Mouse (Mus musculus) limb, embryonic 13.5 days (tissue): ENCODE measurements at regions not wholly inside any gene's neighbourhood (a gene's known extent, or its start where the extent isn't known, plus 50 kb on each side); places are given as distances from the start of the nearest gene placed in this dataset.
"Not testable (repeated sequence)": the region's sequence is repeated elsewhere in the genome, so short reads cannot be mapped to it uniquely, and the experiment has no call there.

Experiments used
- ATAC-seq: fragments of 200-750 bp; cut with Nextera tagmentation; 2 replicates; pipeline ENCODE4 v1.8.0; 2017; ENCODE audit warnings: low read depth, moderate number of reproducible peaks, moderate TSS enrichment; ENCODE audit not compliant: low FRiP score
- H3K27ac ChIP-seq: fragments of 300-500 bp; sonication (generic); 2 replicates; pipeline ENCODE4 v1.5.1; 2015; ENCODE audit warnings: inconsistent platforms, mild to moderate bottlenecking, moderate library complexity
- H3K27me3 ChIP-seq: fragments of 300-500 bp; sonication (generic); 2 replicates; pipeline ENCODE4 v1.6.1; 2015; ENCODE audit warnings: mild to moderate bottlenecking, inconsistent platforms
- H3K36me3 ChIP-seq: fragments of 300-500 bp; sonication (generic); 2 replicates; pipeline ENCODE4 v1.6.1; 2015; ENCODE audit warnings: inconsistent platforms, mild to moderate bottlenecking, moderate library complexity
- H3K4me1 ChIP-seq: fragments of 300-500 bp; sonication (generic); 2 replicates; pipeline ENCODE4 v1.6.1; 2015; ENCODE audit warnings: inconsistent platforms
- H3K4me2 ChIP-seq: fragments of 300-500 bp; sonication (generic); replicated peaks from 2 replicates; pipeline ENCODE4 v1.6.1; 2015; ENCODE audit warnings: inconsistent platforms, mild to moderate bottlenecking, moderate library complexity
- H3K4me3 ChIP-seq: fragments of 300-500 bp; sonication (generic); 2 replicates; pipeline ENCODE4 v1.5.1; 2015; ENCODE audit warnings: moderate library complexity, mild to moderate bottlenecking, inconsistent platforms
- H3K9ac ChIP-seq: fragments of 300-500 bp; sonication (generic); 2 replicates; pipeline ENCODE4 v1.6.1; 2015; ENCODE audit warnings: mild to moderate bottlenecking, inconsistent platforms
- H3K9me3 ChIP-seq: fragments of 300-500 bp; sonication (generic); 2 replicates; pipeline ENCODE4 v1.6.1; 2016; ENCODE audit warnings: inconsistent platforms
- WGBS: fragments of 180-500 bp; shearing (Covaris S2); methylation state at CpG from one replicate; pipeline ENCODE4 v1.1.7; 2015; 5-methylcytosine and 5-hydroxymethylcytosine counted together

DNA sequence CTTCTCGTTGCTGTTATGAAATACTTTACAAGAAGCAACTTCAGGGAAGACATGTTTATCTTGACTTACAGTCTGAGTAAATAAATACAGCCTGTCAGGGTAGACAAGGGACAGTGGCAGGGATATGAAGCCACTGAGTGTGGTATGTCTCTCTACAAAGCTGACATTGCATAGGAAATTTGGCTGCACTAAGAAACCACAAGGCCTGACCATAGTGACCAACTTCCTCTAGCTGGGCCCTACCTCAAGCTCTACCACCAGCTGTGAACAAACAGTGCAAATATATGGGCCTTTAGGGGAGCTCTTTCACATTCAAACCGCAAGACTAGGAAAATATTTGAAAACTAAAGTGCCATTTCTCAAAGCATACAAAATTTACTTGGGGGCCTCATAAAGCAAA, 475.4 kb downstream of the Gja1 start:
- peaks cover 36% of the 10 kb centered on the region for H3K4me1 ChIP-seq
- no peaks in the 10 kb centered on the region for H3K27me3 ChIP-seq
- WGBS, result 70% methylated on average over 2 of the region's 2 CpGs
- no peak overlapping the region for H3K4me3 ChIP-seq
- H3K27ac ChIP-seq, result 0 out of 2 replicates have a peak overlapping the region, but pooled peaks have one; percentile 10
- no peak overlapping the region for H3K9ac ChIP-seq
- ATAC-seq, result no peak
- no peak overlapping the region for H3K4me2 ChIP-seq
- H3K9me3 ChIP-seq, result no peaks in the 10 kb centered on the region
- no peaks in the 10 kb centered on the region for H3K36me3 ChIP-seq

DNA sequence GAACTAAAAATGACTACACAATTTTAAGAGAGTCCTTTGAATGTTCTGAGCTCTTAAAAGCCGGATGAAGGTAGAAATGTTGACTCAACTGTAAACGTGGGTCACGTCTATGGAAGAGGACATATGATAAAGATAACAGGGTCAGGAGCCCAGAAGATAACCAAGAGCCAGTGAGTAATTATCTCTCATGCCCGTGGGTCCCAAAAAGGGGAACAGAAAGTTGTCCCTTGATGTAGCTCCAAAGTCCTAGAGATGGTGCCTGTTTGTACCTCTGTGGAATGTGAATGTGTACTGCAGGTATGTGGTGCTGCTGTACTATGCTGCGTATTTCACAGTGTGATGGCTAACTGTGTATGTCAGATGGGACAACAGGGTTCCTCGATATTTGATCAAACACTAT, 479.1 kb downstream of the Gja1 start:
- Histone ChIP-seq H3K4me1 (peaks cover 21% of the 10 kb centered on the region), H3K9me3 (no peaks in the 10 kb centered on the region), H3K27ac (no peak overlapping the region), H3K36me3 (no peaks in the 10 kb centered on the region), H3K9ac (no peak overlapping the region), H3K27me3 (no peaks in the 10 kb centered on the region), H3K4me2 (no peak overlapping the region), H3K4me3 (no peak overlapping the region)
- no peak for ATAC-seq
- 89% methylated on average over 6 of the region's 6 CpGs for WGBS

DNA sequence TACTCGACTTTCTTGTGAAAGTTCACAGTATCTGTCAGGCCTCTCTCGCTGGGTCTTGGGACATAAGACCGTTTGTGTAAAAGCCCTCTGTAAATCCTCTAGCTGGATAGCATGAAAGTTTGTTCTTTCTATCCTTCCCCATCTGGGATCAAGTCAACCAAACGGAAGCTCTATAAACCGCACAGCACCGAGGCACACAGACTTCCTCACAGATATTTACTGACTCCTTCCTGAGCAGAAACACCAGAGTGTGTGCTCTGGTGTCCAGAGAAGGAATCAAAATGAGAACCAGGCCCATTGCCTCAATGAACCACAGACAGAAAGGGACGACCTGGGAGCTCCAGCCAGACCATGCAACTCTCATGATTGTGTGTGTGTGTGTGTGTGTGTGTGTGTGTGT, 502.6 kb downstream of the Gja1 start:
- H3K27me3 ChIP-seq, result no peaks in the 10 kb centered on the region
- 48% methylated on average over 7 of the region's 7 CpGs for WGBS
- no peak overlapping the region for H3K4me2 ChIP-seq
- 0 out of 2 replicates have a peak, but pooled peaks have one; percentile 24 for ATAC-seq
- no peaks in the 10 kb centered on the region for H3K36me3 ChIP-seq
- H3K9ac ChIP-seq, result no peak overlapping the region
- no peak overlapping the region for H3K4me3 ChIP-seq
- no peaks in the 10 kb centered on the region for H3K9me3 ChIP-seq
- H3K27ac ChIP-seq, result no peak overlapping the region; the same call in 1 of the 2 replicates
- peaks cover 7% of the 10 kb centered on the region; the same call in 1 of the 2 replicates for H3K4me1 ChIP-seq

DNA sequence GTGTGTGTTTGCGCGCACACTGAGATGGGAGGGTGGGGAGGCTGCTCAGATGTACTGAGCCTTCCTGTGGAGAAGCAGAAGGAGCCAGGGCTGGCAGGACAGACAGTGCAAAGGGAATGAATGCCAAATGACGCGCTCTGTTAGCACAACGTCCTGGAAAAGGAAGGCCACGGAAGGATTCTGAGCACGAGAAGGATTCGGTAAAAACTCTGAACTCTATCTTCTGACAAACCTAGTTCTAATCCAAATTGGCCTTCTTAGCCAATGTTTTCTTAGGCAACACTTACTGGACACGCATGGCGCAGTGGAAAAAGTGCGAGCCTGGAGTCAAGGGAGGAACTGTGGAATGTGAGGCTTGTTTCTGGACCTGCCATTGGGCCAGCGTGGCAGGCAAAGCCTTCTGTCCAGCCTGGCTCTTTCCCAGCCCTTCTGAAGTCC, 503.0 kb downstream of the Gja1 start:
- Histone ChIP-seq H3K9ac (no peak overlapping the region), H3K4me2 (no peak overlapping the region), H3K36me3 (no peaks in the 10 kb centered on the region), H3K27ac (no peak overlapping the region; the same call in 1 of the 2 replicates), H3K9me3 (no peaks in the 10 kb centered on the region), H3K4me1 (peaks cover 7% of the 10 kb centered on the region; the same call in 1 of the 2 replicates), H3K4me3 (no peak overlapping the region), H3K27me3 (no peaks in the 10 kb centered on the region)
- WGBS, result 79% methylated on average over 12 of the region's 12 CpGs
- 0 out of 2 replicates have a peak, but pooled peaks have one; percentile 15 for ATAC-seq

DNA sequence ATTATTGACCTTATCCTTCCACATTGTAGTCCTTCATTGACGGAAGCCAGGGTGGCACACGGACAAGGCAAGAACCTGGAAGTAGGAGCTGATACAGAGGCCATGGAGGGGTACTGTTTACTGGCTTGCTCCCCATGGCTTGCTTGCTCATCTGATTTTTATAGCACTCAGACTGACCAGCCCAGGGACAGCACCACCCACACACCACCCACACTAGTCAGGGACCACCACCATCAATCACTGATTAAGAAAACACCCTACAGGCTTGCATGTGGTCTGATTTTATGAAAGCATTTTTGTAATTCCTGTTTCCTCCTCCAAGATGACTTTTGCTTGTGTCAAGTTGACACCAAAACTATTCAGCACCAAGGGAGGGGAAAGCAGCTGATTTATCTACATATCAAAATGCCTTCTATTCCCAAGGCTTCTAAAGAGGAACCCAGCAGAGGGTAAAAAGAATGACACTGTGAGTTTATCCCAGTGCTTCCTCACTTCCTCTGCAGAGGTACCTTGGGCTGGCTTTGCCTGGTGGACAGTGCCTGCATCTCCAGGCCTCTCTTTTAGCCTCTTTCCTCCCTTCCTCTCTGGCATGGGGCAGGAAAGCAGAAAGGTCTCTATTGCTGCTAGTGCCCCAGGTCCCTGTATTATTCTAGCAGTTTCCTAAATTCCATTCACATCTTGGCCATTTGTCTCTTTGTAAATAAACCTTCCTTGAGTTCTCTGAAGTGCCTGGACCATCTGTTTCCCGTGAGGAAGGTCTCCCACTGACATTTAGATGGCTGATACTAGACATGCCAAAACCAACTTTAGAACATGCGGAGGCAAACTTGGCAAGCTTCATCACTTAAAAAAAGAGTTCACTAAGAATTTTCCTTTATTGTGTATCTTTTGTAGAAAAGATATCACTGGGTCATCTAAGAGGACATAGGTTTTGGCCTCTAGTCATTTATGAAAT, 507.6 kb downstream of the Gja1 start:
- Histone ChIP-seq H3K27me3 (no peaks in the 10 kb centered on the region), H3K36me3 (no peaks in the 10 kb centered on the region), H3K4me1 (peaks cover 4% of the 10 kb centered on the region; the same call in 1 of the 2 replicates), H3K4me2 (no peak overlapping the region), H3K27ac (no peak overlapping the region), H3K9ac (no peak overlapping the region), H3K9me3 (no peaks in the 10 kb centered on the region), H3K4me3 (no peak overlapping the region)
- ATAC-seq, result no peak
- WGBS, result 69% methylated on average over 4 of the region's 4 CpGs

DNA sequence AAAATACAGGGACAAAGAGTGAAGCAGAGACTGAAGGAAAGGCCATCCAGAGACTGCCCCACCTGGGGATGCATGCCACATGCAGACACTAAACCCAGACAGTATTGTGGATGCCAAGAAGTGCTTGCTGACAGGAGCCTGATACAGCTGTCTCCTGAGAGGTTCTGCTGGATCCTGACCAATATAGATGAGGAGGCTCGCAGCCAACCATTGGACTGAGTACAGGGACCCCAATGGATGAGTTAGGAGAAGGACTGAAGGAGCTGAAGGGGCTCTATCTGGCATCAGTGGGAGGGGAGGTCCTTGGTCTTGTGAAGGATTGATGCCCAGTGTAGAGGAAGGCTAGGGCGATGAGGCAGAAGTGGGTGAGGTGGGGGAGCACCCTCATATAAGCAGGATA, 514.4 kb downstream of the Gja1 start:
- H3K9me3 ChIP-seq, H3K36me3 ChIP-seq, H3K4me2 ChIP-seq, H3K4me3 ChIP-seq, ATAC-seq, H3K27me3 ChIP-seq, H3K9ac ChIP-seq: not testable (repeated sequence)
- peak overlapping the region; percentile 15; the same call in 1 of the 2 replicates for H3K27ac ChIP-seq
- H3K4me1 ChIP-seq, result peaks cover 21% of the 10 kb centered on the region
- WGBS, result 89% methylated on average over 2 of the region's 2 CpGs

DNA sequence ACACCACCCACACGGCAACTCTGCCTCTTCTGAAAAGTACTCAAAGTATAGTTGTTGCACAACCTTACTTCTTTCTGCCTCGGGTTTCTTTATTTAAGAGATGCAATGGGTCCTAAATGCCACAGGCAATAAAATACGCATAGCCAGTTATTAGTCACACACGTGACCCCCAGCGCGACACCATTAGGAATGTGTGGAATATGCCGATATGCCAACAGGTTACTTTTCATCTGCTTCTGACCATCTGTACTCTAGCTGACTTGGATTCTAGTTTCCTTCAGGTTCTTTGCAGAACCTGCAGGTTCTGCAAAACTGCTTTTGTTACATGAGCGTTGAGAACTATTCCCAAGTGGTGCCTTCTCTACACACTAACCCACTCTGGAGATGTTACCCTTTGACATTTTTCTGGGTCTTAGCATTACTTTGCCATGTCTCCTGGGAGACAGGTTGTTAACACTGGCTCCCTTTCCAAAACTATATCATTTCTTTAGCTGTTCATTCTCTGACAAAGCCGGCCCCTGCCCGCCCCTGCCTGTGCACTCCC, 515.6 kb downstream of the Gja1 start:
- Histone ChIP-seq H3K9ac (no peak overlapping the region), H3K27ac (peak overlapping the region; percentile 83), H3K27me3 (no peaks in the 10 kb centered on the region), H3K9me3 (no peaks in the 10 kb centered on the region), H3K36me3 (no peaks in the 10 kb centered on the region), H3K4me1 (peaks cover 21% of the 10 kb centered on the region), H3K4me2 (peak overlapping the region; percentile 17; the same call in 1 of the 2 replicates), H3K4me3 (no peak overlapping the region)
- WGBS, result 31% methylated on average over 10 of the region's 10 CpGs
- no peak; the same call in none of the 2 replicates for ATAC-seq

DNA sequence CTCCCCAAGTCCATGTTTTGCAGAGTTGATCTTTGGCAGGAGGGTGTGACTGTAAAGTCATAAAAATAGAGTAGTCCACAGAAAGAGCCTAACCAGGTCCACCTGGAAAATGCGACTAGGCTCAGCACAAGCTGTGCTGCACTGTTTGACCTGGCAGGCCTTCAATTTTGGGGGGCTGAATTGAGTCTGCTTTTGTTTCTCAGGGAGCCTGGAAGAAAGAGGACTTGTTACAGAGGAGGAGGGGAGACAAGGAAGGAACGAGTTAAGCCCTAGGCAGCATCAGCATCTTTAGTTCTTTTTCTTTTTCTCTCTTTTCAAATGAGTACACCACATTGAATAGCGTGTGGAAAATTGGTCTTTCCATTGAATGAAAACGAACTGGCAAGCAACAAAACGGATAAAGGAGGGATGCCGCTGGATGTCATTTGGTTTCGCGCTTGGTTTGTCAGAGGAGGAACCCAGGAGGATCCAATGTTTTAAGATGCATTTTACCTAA, 516.1 kb downstream of the Gja1 start:
- Histone ChIP-seq H3K4me2 (peak overlapping the region; percentile 17; the same call in 1 of the 2 replicates), H3K9me3 (no peaks in the 10 kb centered on the region), H3K36me3 (no peaks in the 10 kb centered on the region), H3K27ac (peak overlapping the region; percentile 83), H3K4me3 (no peak overlapping the region), H3K27me3 (no peaks in the 10 kb centered on the region), H3K4me1 (peaks cover 21% of the 10 kb centered on the region), H3K9ac (no peak overlapping the region)
- peak; percentile 98 for ATAC-seq
- 44% methylated on average over 8 of the region's 8 CpGs for WGBS

DNA sequence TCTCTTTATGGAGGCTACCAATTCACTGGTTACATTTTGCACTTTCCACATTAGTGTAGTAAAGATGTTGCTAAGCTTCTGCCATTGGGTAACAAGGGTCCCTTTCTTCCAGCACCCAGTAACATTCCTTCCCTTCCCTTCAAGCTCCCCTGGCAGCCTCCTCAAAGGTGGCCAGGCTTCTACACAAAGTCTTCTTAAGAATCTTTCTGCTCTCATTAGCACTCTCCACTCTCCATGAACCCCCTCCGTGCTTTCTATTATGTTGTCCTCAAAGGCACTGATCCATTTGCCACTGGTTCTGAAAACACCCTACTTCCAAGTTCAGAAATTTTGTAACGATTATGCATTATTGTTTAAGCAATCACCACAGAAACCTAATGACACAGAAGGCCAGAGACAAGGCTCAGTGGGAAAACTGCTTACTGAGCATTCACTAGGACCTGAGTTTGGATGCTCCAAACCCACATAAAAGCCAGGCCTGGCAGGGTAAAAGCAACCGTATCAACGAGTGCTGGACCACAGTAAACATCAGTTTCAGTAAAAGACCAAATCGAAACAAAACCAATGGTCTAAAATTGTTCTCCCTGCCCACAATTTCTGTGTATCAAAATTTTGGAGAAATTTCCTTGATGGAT, 522.6 kb downstream of the Gja1 start:
- H3K4me3 ChIP-seq, result no peak overlapping the region
- WGBS, result 80% methylated on average over 5 of the region's 5 CpGs

DNA sequence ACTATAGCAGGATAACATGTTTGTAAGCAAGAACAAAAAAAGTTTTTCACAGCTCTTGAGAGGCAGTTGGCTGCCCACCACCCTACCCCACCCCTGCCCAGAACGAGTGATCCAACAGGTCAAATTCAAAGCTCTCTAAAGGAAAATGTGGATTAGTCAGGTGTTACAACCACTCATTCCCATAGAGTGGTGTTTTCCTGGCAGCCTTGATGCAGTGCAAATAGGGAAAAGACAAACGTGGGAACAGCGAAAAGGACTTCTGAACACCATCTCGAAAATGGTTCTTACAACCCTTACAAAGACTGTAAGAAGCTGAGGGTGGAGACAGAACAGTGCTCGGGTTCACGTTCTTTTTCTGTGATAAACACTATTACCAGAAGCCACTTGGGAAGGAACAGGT, 523.8 kb downstream of the Gja1 start:
- 85% methylated on average over 6 of the region's 6 CpGs for WGBS
- Histone ChIP-seq H3K36me3 (no peaks in the 10 kb centered on the region), H3K27ac (no peak overlapping the region), H3K9ac (no peak overlapping the region), H3K4me3 (no peak overlapping the region), H3K9me3 (no peaks in the 10 kb centered on the region), H3K4me2 (no peak overlapping the region), H3K4me1 (no peaks in the 10 kb centered on the region; the same call in 1 of the 2 replicates), H3K27me3 (no peaks in the 10 kb centered on the region)
- no peak for ATAC-seq

More for the DNA sequence above, 522.6 kb downstream of the Gja1 start:
- no peak for ATAC-seq
- Histone ChIP-seq H3K27me3 (no peaks in the 10 kb centered on the region), H3K27ac (no peak overlapping the region), H3K4me2 (no peak overlapping the region), H3K36me3 (no peaks in the 10 kb centered on the region), H3K4me1 (no peaks in the 10 kb centered on the region; the same call in 1 of the 2 replicates), H3K9me3 (no peaks in the 10 kb centered on the region), H3K9ac (no peak overlapping the region)

DNA sequence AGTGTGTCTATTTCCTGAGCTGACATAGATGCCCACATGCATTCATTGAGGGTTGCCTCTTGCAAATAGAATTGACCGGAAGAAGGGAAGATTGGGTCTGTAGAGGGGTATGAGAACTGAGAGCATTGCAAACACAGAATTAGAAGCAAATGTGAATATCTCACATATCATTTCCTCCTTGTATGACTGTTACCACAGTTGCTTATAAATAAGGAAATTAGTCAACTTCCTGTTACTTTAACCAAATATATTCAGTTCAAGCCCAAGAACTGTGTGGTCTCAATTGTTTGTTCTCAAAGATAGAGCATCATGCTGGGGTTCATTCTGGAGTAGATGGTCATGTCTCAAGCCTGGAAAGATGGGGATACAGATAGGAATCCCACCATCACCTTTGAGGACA, 535.6 kb downstream of the Gja1 start:
- WGBS, result 94% methylated on average over 1 of the region's 1 CpGs
- no peaks in the 10 kb centered on the region for H3K36me3 ChIP-seq
- H3K9me3 ChIP-seq, result no peaks in the 10 kb centered on the region

DNA sequence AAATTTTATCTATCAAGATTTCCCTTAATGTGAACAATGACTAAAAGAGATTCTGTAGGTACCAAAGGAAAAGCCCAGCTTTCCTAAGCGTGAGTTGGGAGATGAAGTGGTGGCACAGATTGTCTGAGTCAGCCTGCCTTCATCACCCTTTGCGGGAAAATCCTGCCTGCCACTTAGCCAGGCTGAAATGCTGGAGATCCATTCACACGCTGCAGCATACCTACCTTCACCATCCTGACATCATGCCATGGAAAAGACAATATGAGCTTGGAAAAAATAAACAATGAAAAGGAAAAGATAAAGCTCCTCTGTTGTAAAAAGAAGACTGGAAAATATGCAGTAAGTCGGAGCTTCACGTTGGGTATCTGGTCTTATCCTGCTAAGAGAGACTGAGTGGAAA, 537.0 kb downstream of the Gja1 start:
- WGBS, result 79% methylated on average over 5 of the region's 5 CpGs

More for the DNA sequence above, 535.6 kb downstream of the Gja1 start:
- no peak overlapping the region for H3K27ac ChIP-seq
- H3K4me1 ChIP-seq, result no peaks in the 10 kb centered on the region
- no peak for ATAC-seq
- no peak overlapping the region for H3K4me2 ChIP-seq
- no peak overlapping the region for H3K9ac ChIP-seq
- H3K27me3 ChIP-seq, result no peaks in the 10 kb centered on the region
- H3K4me3 ChIP-seq, result no peak overlapping the region

More for the DNA sequence above, 537.0 kb downstream of the Gja1 start:
- Histone ChIP-seq H3K4me1 (no peaks in the 10 kb centered on the region), H3K9me3 (no peaks in the 10 kb centered on the region), H3K9ac (no peak overlapping the region), H3K4me3 (no peak overlapping the region), H3K27ac (no peak overlapping the region), H3K4me2 (no peak overlapping the region), H3K27me3 (no peaks in the 10 kb centered on the region), H3K36me3 (no peaks in the 10 kb centered on the region)
- no peak for ATAC-seq
